Mouse (Mus musculus): ENCODE results near the gene St6galnac3. TPM values are rescaled to one million over a fixed set of nuclear protein-coding genes. Genes with fewer than 3 reads are reported as not detected.

Gene St6galnac3
- polyA plus RNA-seq, 1 experiment from 2014 or later: 31.9 TPM

GRCm38 (mm10) chr3:153472583-153473471 is 252.1 kb downstream of the St6galnac3 start:
- ATAC-seq (ENCODE audit: borderline replicate concordance, extremely low read depth, low FRiP score, low TSS enrichment): no peak

GRCm38 (mm10) chr3:153463849-153464248 is 261.1 kb downstream of the St6galnac3 start:
- Histone ChIP-seq H3K27ac (no peak overlapping the region), H3K27me3 (no peaks in the 10 kb centered on the region), H3K36me3 (no peaks in the 10 kb centered on the region), H3K4me1 (no peaks in the 10 kb centered on the region), H3K9ac (no peak overlapping the region), H3K9me3 (no peaks in the 10 kb centered on the region), H3K4me2 (no peak overlapping the region), H3K4me3 (no peak overlapping the region)
- WGBS: 66% methylated on average over 6 of the region's 6 CpGs
- no peak for ATAC-seq (ENCODE audit: borderline replicate concordance, extremely low read depth, low FRiP score, low TSS enrichment)

More at GRCm38 (mm10) chr3:153472583-153473471, 252.1 kb downstream of the St6galnac3 start:
- no peaks in the 10 kb centered on the region for H3K9me3 ChIP-seq
- no peak overlapping the region for H3K4me2 ChIP-seq
- H3K9ac ChIP-seq: no peak overlapping the region
- no peaks in the 10 kb centered on the region for H3K4me1 ChIP-seq
- H3K4me3 ChIP-seq: no peak overlapping the region
- WGBS: 73% methylated on average over 11 of the region's 11 CpGs
- H3K27me3 ChIP-seq: no peaks in the 10 kb centered on the region
- H3K27ac ChIP-seq: no peak overlapping the region
- H3K36me3 ChIP-seq: no peaks in the 10 kb centered on the region

DNA sequence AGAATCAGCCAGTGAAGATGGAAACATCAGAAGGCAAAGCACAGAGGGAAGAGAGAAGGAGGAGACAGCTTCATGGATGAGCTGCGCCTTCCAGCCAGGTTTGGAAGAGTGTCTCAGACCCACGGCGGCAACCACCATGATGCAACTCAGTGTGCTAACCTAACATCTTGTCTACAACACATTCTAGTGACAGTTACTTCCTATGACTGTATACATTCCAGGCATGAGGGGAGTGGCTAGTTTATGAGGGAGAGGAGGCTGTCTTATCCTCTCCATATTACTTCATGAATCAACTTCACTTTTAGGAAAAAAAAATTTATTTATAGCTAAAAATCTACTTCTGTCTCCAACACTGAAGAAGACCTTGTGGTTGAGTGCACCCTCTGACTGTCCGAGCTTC is 264.8 kb downstream of the St6galnac3 start:
- H3K27me3 ChIP-seq: no peaks in the 10 kb centered on the region
- no peak overlapping the region for H3K27ac ChIP-seq
- H3K36me3 ChIP-seq: no peaks in the 10 kb centered on the region
- no peaks in the 10 kb centered on the region for H3K9me3 ChIP-seq
- no peaks in the 10 kb centered on the region for H3K4me1 ChIP-seq
- ATAC-seq (ENCODE audit: borderline replicate concordance, extremely low read depth, low FRiP score, low TSS enrichment): peak; percentile 57; the same call in 1 of the 2 replicates
- no peak overlapping the region for H3K4me3 ChIP-seq
- no peak overlapping the region for H3K9ac ChIP-seq
- WGBS: 62% methylated on average over 4 of the region's 4 CpGs
- no peak overlapping the region for H3K4me2 ChIP-seq

DNA sequence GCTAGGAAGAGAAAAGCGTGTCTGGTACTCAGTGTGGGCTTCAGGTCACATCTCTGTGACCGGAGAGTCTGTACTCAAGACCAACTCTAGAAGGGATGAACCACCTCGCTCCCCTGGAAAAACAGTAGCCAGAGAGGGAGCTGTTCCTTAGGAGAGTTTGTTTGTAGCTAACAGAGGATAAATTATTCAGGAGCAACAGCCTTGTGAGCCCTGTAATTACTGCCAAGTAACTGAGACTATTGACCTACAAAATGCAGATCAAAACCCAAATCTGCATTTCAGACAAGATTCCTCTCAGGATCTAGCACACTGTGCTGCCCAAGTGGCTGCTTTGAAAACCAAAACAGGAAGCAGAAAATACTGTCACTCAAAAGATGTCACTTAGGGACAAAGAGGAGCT is 266.4 kb downstream of the St6galnac3 start:
- H3K27ac ChIP-seq: no peak overlapping the region
- no peak for ATAC-seq (ENCODE audit: borderline replicate concordance, extremely low read depth, low FRiP score, low TSS enrichment)
- H3K36me3 ChIP-seq: no peaks in the 10 kb centered on the region

DNA sequence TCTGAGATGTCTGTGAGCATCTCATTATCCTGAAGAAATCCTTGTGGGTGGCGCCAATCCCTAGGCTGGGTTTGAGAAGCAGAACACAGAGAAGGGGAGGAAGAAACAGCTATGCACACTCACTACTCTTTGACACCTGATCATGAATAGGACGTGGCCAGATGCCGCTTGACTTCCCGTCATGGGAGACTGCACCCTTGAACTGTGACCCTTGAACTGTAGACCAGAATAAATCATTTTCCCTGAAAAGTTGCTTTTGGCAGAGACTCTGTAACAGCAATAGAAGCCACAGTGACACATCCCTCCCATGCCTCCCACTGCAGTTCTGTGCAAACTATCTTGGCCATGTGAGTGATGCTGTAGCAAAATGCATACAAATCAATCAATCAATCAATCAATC is 267.3 kb downstream of the St6galnac3 start:
- Histone ChIP-seq H3K27ac (no peak overlapping the region), H3K4me2 (no peak overlapping the region), H3K4me3 (no peak overlapping the region), H3K4me1 (no peaks in the 10 kb centered on the region), H3K27me3 (no peaks in the 10 kb centered on the region), H3K9me3 (no peaks in the 10 kb centered on the region), H3K9ac (no peak overlapping the region), H3K36me3 (no peaks in the 10 kb centered on the region)
- ATAC-seq (ENCODE audit: borderline replicate concordance, extremely low read depth, low FRiP score, low TSS enrichment): no peak
- WGBS: 79% methylated on average over 4 of the region's 4 CpGs

More for the DNA sequence above, 266.4 kb downstream of the St6galnac3 start:
- no peaks in the 10 kb centered on the region for H3K4me1 ChIP-seq
- 85% methylated on average over 3 of the region's 3 CpGs for WGBS
- no peaks in the 10 kb centered on the region for H3K27me3 ChIP-seq
- H3K9me3 ChIP-seq: no peaks in the 10 kb centered on the region
- H3K4me3 ChIP-seq: no peak overlapping the region
- H3K4me2 ChIP-seq: no peak overlapping the region
- H3K9ac ChIP-seq: no peak overlapping the region

DNA sequence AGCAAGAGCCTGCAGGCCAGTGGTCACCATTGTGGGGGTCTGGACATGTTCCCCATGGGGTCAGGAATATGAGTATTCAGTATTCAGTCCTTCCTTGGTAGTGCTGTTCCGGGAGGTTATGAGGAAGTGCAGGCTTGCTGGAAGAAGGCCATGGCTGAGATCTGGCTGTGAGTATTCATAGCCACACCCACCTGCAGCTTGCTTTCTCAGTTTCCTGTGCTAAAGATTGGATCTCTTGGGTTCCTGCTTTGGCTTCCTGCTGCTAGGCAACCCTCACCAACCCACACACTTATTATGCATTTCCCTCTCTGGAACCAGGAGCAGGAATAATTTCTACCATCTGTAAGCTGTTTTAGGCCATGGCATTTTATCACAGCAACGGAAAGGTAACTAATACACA is 267.8 kb downstream of the St6galnac3 start:
- Histone ChIP-seq H3K9me3 (no peaks in the 10 kb centered on the region), H3K4me2 (no peak overlapping the region), H3K27me3 (no peaks in the 10 kb centered on the region), H3K36me3 (no peaks in the 10 kb centered on the region), H3K9ac (no peak overlapping the region), H3K4me3 (no peak overlapping the region), H3K4me1 (no peaks in the 10 kb centered on the region), H3K27ac (no peak overlapping the region)
- 74% methylated on average over 2 of the region's 2 CpGs for WGBS
- no peak for ATAC-seq (ENCODE audit: borderline replicate concordance, extremely low read depth, low FRiP score, low TSS enrichment)

DNA sequence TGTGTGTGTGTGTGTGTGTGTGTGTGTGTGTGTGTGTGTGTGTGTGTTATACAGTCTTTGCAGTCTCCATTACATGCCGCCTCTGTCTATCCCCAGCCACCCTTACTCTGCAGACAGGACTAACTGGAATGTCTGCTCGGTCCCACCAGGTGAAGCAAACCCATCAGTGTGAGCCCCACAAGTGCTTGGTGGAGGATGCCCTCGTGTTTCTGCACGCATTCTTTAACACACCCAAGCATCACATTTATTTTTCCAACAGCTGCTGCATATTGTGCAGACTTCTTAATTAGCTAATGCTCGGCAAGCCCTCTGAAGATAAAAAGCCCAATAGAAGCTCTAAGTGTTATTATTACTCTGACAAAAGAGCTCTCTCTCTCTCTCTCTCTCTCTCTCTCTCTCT is 268.7 kb downstream of the St6galnac3 start:
- Histone ChIP-seq H3K36me3 (no peaks in the 10 kb centered on the region), H3K9ac (no peak overlapping the region), H3K4me2 (no peak overlapping the region), H3K27me3 (no peaks in the 10 kb centered on the region), H3K9me3 (no peaks in the 10 kb centered on the region), H3K27ac (no peak overlapping the region), H3K4me3 (no peak overlapping the region), H3K4me1 (no peaks in the 10 kb centered on the region)
- ATAC-seq (ENCODE audit: borderline replicate concordance, extremely low read depth, low FRiP score, low TSS enrichment): no peak
- 75% methylated on average over 5 of the region's 5 CpGs for WGBS

DNA sequence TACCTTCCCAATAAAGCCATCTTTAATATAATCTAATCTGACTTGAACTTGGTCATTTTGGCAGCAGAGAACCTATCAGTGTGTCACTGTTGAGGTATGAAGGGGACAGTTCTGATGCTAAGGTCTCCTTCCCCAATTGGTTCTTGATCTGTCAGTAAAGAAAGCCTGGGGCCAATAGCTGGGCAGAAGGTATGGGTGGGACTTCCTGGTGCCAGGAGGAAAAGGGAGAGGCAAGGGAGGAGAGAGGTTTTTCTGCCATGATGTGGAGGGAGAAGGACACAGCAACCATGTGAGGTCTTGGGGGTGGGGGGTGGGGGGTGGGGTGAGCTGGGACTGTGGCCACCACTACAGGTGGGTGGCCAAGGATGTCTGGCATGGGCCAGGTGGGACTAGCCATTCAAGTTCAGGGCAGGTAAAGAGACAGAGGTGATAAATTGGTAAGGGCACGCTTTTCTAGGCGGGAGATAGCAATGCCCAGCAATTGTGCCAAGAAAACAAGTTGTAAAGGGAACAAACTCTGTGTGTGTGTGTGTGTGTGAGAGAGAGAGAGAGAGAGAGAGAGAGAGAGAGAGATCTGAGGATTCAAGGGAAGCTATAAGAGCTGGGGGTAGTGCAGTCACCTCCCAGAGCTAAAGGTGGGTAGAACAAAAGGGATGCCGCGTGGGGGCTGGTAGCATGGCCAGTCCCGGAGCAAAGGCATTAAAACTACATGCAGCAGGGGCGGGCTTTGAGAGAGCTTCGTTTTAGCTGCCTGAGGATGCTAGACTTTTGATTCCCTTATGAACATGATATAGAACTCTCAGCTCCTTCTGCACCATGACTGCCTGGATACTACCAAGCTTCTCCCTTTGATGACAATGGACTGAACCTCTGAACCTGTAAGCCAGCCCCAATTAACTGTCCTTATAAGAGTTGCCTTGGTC is 271.6 kb downstream of the St6galnac3 start:
- 88% methylated on average over 7 of the region's 7 CpGs for WGBS
- ATAC-seq (ENCODE audit: borderline replicate concordance, extremely low read depth, low FRiP score, low TSS enrichment): no peak
- H3K4me3 ChIP-seq: no peak overlapping the region
- no peak overlapping the region for H3K27ac ChIP-seq
- no peak overlapping the region for H3K9ac ChIP-seq
- H3K36me3 ChIP-seq: no peaks in the 10 kb centered on the region
- H3K4me1 ChIP-seq: no peaks in the 10 kb centered on the region
- no peaks in the 10 kb centered on the region for H3K9me3 ChIP-seq
- no peak overlapping the region for H3K4me2 ChIP-seq
- H3K27me3 ChIP-seq: no peaks in the 10 kb centered on the region

GRCm38 (mm10) chr3:153452299-153452996 is 272.5 kb downstream of the St6galnac3 start:
- no peaks in the 10 kb centered on the region for H3K36me3 ChIP-seq

DNA sequence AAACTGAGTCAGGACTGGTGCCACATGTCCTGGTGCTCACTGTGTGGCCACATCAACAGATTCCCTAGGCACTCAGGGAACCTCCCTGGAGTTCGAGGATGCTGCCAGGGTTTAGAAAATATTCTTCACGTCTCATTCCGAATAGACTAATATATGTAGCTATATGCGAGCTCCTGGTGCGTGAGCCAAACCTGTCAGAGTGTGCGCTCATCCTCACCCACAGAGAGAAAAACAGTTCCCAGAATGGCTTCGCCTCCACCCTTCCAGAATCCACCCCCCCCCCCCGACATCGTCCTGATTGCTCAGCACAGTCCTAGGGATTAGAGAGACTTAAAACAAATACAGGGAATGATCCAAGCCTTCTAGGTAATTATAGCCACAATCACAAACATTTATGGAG is 283.6 kb downstream of the St6galnac3 start:
- Histone ChIP-seq H3K27ac (no peak overlapping the region), H3K27me3 (no peaks in the 10 kb centered on the region), H3K9ac (no peak overlapping the region), H3K36me3 (no peaks in the 10 kb centered on the region), H3K4me1 (no peaks in the 10 kb centered on the region), H3K9me3 (no peaks in the 10 kb centered on the region), H3K4me2 (no peak overlapping the region), H3K4me3 (no peak overlapping the region)
- 88% methylated on average over 9 of the region's 9 CpGs for WGBS
- no peak for ATAC-seq (ENCODE audit: borderline replicate concordance, extremely low read depth, low FRiP score, low TSS enrichment)

More at GRCm38 (mm10) chr3:153452299-153452996, 272.5 kb downstream of the St6galnac3 start:
- H3K27ac ChIP-seq: no peak overlapping the region
- no peak overlapping the region for H3K4me2 ChIP-seq
- WGBS: 93% methylated on average over 3 of the region's 3 CpGs
- no peaks in the 10 kb centered on the region for H3K27me3 ChIP-seq
- no peak overlapping the region for H3K9ac ChIP-seq
- no peaks in the 10 kb centered on the region for H3K4me1 ChIP-seq
- no peak overlapping the region for H3K4me3 ChIP-seq
- H3K9me3 ChIP-seq: no peaks in the 10 kb centered on the region
- ATAC-seq (ENCODE audit: borderline replicate concordance, extremely low read depth, low FRiP score, low TSS enrichment): no peak

Measured in lung, embryonic 15.5 days (tissue).